Mouse (Mus musculus) spleen, adult 2 months (tissue): ENCODE data around the gene Sh3rf1.

ENCODE experiments used
- CTCF ChIP-seq: fragments of 200-500 bp; IDR thresholded peaks from 2 replicates; pipeline ENCODE4 v1.5.1; 2011; ENCODE audit warnings: mild to moderate bottlenecking, inconsistent platforms; ENCODE audit not compliant: insufficient read depth, insufficient read length, insufficient replicate concordance; ENCODE audit errors: extremely low read depth
- POLR2A ChIP-seq: fragments of 200-500 bp; IDR thresholded peaks from 2 replicates; pipeline ENCODE4 v1.6.1; 2011; ENCODE audit warnings: low read depth, low read length, inconsistent platforms

DNA sequence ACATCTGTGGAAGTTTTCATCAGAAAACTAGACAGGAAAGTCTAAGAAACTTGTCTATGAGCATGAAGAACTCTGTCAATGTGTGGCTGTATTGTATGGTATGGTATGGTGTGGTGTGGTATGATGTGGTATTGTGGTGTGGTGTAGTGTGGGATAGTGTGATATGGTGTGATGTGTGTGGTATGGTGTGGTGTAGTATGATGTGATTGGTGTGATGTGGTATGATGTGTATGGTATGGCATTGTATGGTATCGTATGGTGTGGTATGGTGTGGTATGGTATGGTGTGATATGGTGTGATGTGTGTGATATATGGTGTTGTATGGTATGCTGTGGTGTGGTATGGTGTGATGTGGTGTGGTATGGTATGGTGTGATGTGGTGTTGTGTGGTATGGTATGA lies 43.4 kb downstream of the Sh3rf1 start:
- TF ChIP-seq POLR2A (no peak), CTCF (no peak)
